Mouse (Mus musculus) large intestine, adult 2 months (tissue): Measurements from ENCODE around the gene Sh2d3c. TPM values are rescaled to one million over a fixed set of nuclear protein-coding genes. Genes with fewer than 3 reads are reported as not detected.

Experiments
- DNase-seq: peaks from one replicate; pipeline ENCODE4 v3.0.0-alpha.2; 2012; ENCODE audit warnings: low read depth, low spot score
- WGBS: fragments of 180-500 bp; shearing (Covaris S2); methylation state at CpG from one replicate; pipeline ENCODE4 v1.1.7; 2018; 5-methylcytosine and 5-hydroxymethylcytosine counted together
- polyA plus RNA-seq: library from polyadenylated mRNA; depleted of rRNA; stranded (reverse); fragments of >200 nt; gene quantifications from 2 replicates; pipeline ENCODE4 v1.2.3, GENCODE M21; 2012; rRNA removed

Sh2d3c gene
- 8.4 and 14.2 TPM in 2 replicates for polyA plus RNA-seq

DNA sequence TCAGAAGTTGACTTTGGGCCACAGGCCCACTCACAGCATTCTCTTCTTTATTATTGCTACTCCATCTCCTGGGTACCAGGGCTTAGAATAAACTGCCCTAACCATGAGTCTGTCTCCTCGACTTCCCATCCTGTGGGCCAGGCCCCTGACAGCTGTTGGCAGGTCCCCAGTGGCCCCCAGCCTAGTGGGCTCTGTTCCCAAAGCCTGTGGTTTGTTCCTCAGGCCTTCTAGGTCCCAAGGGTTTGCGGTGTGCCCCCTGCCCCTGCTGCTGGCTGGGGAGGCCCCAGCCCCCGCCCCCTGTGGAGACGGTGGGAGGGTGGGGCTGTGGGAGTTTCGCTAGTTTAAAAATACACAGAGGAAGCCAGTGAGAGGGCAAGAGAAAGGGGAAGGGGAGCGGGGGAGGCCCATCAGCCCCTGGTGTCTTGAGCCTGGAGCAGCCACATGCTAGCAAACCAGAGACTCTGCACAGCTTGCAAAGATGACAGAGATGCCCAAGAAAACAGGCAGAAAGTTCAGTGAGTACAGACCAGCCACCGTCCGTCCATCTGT lies at the start of gene Sh2d3c:
Sh2d3c (plus strand) TSS at position 375 of the 549 bp plus-strand sequence.
- no peak for DNase-seq
- 53% methylated on average over 8 of the region's 8 CpGs for WGBS

DNA sequence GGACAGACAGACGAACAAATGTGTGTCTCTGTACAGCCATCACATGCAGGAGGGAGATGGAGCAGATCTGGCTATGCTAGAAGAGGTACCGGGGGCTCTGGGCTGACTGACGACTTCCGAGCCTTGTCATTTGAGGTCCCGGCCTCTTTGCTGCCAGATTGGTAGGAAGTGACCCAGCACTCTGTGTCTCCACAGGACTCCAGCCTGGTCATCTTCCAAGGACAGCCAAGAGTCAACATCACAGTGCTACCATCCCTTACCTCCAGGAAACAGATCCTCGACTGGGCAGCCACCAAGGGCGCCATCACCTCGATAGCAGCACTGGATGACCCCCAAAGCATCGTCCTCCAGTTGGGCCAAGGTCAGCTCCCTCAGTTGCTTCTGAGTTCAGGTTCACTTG lies 49.7 kb upstream of the Sh2d3c start:
- no peak for DNase-seq
- 89% methylated on average over 9 of the region's 9 CpGs for WGBS

DNA sequence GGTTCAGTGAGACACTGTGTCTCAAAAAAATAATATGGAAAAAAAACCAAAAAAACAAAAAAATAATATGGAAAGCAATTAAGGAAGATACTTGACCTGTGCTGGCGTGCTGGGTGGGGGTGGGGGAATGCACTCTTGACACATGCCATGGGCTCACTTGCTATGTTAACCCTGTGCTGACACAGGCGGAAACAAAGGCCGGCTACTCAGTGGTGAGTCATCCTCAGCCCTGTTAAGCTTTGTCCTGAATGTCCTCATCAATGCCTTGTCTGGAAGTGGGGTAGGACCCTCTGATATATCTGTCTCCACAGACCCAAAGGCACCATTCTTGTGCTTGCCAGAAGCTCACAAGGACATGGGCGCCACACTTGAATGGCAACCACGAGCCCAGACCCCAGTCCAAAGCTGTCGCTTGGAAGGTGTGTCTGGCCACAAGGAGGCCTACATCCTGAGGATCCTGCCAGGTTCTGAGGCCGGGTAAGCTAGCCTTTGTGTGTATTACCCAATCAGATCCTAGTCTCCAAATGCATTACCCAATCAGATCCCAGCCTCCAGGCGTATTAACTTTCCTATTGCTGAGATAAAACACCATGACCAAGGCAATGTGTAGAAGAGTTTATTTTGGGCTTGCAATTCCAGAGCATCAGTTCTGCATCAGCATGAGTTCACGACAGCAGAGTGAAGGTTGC lies 48.8 kb upstream of the Sh2d3c start:
- WGBS, result 84% methylated on average over 9 of the region's 9 CpGs

DNA sequence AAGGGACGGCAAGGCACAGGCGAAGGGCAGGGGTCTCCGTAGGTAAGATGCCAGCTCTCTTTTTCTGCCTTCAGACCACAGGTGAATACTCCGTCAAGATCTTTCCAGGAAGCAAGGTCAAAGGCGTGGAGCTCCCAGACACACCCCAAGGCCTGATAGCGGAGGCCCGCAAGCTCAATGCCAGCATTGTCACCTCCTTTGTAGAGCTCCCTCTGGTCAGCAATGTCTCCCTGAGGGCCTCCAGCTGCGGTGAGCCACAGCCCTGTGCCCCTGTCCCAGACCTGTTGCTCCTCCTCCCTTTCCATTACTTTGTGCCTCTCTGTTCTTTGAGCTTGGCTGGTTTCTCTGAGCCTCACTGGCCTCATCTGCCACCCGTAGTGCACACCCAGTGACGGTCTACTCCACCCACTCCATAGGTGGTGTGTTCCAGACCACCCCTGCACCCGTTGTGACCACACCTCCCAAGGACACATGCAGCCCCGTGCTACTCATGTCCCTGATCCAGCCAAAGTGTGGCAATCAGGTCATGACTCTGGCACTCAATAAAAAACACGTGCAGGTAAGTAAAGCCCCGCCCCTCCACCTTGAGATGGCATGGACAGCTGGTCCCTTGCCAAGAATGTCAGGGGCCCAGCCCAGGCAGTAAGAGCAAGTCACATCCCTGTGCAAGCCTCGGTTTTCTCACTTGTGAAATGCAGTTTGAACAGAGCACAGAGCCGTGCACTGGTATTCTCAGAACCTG lies 47.5 kb upstream of the Sh2d3c start:
- peak; percentile 77 for DNase-seq
- 36% methylated on average over 16 of the region's 16 CpGs for WGBS

More for the DNA sequence above, 48.8 kb upstream of the Sh2d3c start:
- DNase-seq, result no peak

DNA sequence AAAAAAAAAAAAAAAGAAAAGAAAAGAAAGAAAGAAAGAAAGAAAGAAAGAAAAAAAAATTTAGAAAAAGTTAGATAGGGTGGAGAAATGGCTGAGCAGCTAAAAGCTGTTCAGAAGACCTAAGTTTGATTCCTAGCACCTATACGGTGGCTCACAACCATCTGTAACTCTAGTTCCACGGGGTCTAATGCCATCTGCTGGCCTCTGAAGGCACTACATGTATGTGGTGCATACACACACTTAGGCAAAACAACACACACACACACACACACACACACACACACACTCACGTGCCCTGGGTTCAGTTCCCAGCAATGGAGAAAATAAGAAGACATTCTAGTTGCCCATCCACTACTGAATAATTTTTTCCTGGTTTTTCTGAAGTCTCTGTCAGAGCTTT lies 44.0 kb upstream of the Sh2d3c start:
- DNase-seq, result no peak

DNA sequence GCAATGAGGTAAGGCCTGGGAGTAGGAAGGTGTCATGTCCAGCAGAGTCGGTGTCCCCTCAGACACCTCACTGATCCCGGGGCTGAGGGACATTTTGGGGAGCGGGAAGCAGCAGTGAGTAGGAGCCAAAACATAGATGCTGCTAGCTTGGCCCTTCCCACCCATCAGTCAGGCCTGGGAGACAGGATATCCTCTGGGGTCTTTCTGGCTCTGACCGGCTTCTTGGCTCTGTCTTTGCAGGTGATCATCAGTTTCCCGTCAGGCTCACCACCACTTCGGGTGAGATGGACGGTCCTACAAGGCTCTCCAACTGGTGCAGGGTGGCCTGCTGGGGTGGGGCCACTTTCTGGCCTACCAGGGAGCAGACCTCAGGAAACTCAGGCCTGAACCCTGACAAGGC lies 43.2 kb upstream of the Sh2d3c start:
- WGBS, result 88% methylated on average over 7 of the region's 7 CpGs

More for the DNA sequence above, 44.0 kb upstream of the Sh2d3c start:
- 96% methylated on average over 3 of the region's 3 CpGs for WGBS

DNA sequence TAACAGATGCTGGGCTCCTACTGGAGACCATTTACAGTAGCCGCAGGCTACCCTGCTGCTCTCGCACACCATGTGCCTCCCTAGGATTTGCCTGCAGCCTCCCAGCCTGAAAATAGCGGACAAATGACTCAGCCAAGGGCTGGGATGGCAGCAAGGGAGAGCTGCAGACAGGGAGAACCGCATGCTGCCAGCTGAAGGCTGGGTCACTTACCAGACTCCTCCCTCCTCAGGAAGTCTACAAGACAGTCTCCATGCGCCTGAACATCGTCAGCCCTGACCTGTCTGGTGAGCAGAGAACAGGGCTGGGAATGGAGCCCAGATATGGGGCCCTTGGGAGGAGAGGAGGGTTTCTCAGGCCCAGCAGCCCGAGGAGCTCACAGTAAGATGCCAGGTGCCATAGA lies 40.8 kb upstream of the Sh2d3c start:
- WGBS, result 38% methylated on average over 7 of the region's 7 CpGs
- no peak for DNase-seq

More for the DNA sequence above, 43.2 kb upstream of the Sh2d3c start:
- no peak for DNase-seq

DNA sequence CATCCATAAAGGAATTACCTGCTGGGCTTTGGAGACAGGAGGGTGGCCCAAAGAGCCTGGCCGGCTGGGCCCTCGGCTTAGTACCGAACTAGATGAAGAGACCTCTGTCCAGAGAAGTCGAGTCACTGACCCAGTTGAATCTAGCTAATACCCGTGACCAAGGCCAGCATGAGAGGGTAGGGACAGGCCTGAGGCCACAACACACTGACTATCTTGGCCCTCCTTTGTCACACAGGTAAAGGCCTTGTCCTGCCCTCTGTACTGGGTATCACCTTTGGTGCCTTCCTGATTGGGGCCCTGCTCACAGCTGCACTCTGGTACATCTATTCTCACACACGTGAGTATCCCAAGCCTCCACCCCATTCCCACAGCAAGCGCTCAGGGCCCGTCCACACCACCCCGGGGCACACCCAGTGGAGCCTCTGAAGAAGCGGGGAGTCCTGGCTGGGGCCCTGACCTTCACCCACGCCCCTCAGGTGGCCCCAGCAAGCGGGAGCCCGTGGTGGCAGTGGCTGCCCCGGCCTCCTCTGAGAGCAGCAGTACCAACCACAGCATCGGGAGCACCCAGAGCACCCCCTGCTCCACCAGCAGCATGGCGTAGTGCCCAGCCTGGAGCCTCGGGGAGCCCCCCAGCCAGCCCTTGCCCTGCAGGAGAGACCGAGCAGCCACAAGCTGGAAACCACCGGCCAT lies 39.7 kb upstream of the Sh2d3c start:
- 75% methylated on average over 19 of the region's 19 CpGs for WGBS
- DNase-seq, result no peak

DNA sequence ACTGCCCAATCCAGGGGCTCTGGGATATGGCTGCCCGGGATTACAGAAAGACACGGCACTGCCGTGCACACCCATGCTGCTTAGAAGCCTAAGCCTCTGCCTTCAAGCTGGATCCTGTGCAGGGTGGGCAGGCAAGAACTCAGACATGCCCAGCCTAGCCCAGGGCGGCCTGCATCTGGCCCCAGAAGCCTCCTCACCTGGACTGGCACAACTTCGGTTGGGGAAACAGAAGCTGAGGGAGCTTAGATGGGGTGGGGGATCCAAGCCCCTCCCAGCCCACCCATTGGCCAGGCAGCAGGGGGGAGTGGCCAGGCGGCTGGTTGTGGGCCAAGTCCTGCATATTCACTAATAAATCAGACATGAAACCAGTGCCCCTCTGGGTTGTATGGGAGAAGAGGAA lies 39.1 kb upstream of the Sh2d3c start:
- no peak for DNase-seq
- WGBS, result 71% methylated on average over 6 of the region's 6 CpGs

DNA sequence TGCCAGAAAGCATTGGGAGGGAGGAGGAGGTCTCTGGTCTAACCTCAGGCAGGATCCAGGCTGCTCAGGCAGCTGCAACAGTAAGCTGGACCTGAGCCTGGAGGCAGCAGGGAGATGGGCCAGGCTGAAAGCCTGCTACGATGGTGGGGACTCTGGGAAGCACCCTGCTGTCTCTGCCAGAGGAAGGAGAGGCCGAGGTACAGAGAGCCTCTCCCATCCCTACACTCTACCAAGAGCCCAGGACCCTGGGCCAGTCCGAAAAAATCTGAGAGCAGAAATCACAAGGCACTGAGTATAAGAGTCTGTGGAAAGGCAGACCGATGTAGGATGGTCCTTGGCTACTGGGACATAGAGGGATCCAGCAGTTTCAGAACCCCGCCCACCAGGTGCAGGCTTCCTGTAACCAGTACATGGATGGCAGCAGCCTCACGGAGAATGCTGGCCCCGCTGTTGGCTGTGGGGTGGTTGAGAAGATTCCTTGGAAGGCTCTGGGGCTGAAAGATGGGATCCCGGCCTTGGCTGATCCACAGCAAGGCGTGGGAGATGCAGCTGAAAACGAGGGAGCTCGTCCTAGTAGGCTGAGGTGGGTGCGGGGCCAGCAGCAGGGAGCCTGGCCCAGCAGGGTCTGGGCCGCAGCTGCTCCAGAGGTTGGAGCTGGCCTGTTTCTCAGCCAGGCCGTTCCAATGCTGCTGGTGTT lies 38.0 kb upstream of the Sh2d3c start:
- WGBS, result 74% methylated on average over 14 of the region's 14 CpGs

DNA sequence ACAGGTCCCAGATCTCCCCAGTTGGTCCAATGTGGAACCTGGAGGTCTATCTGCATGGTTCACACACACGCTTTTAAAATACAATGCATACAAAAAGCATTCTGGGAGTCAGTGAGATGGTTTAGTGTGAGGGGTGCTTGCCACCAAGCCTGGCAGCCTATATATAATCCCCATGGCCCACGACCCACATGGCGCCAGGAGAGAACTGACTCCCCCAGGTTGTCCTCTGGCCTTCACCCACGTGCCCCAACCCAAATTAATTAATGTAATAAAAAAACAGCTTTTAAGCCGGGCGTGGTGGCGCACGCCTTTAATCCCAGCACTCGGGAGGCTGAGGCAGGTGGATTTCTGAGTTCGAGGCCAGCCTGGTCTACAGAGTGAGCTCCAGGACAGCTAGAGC lies 37.2 kb upstream of the Sh2d3c start:
- no peak for DNase-seq
- WGBS, result 88% methylated on average over 10 of the region's 10 CpGs

More for the DNA sequence above, 38.0 kb upstream of the Sh2d3c start:
- DNase-seq, result no peak

DNA sequence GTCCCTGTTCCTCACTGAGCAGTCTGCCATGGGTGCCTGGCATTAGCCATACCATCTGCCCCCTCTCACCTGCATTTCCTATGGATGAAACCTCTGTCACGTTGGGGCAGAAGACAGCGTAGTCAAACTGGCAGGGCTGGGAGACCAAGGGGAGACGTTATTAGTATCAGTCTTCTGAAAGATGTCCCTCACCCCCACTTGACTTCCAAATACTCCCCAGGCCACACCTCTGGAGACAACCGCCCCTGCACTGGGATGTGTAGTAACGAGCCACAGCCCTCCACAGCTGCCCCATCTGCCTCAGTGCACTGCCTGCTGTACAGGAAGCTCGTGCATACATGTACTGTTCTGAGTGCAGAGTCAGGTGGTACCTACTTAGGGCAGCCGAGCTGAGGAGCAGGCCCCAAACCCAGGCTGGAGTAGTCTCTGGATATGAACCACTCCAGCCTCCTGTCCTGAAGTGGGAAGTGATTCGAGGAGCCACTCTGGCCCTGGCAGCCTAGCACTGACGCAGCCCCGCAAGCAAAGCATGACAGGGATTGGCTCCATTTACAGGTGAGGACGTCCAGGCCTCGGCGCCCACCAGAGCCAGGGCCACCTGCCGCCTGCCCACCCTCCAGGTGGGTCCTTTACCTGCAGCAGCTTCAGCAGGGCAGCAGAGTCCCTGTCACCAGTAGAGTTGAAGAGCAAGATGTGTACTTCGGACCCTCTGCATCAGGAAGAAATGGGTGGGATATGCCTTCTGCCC lies 36.0 kb upstream of the Sh2d3c start:
- no peak for DNase-seq
- WGBS, result 91% methylated on average over 15 of the region's 15 CpGs

DNA sequence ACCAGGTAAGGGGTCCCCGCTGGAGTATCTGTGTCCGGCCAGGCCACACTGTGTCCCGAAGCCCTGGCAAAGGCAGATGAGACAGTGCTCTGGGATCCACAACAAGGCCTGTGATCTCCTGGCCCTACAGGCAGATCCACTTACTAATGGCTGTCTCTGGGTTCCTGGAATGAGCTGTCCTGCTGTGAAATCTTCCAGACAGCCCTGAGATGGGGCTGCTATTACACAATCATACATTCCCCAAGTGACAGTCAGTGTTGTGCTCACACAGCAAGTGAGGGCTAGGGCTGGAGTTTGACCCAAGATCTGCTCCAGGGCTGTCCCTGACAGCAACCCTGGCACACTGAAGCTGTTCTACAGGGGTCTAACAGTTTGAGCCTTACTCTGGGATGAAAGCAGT lies 35.0 kb upstream of the Sh2d3c start:
- DNase-seq, result no peak
- 85% methylated on average over 3 of the region's 3 CpGs for WGBS

DNA sequence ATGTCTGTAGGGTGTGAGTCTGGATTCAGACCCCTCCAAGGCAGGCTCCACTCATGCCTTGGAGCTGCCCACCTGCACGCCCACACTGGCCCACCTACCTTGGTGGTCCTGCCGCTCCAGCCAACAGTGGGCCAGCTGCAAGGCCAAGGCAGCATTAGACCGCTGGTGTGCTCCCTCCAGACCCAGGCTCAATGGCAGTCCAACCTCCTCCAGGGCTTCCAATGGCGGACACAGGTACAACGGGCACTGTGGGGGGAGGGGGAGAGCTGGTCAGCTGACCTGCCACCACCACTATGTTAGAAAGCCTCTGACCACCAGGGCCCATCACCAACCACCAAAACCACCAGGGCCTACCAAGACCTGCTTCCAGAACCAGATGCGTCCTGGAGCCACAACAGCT lies 34.2 kb upstream of the Sh2d3c start:
- DNase-seq, result no peak
- 94% methylated on average over 6 of the region's 6 CpGs for WGBS

DNA sequence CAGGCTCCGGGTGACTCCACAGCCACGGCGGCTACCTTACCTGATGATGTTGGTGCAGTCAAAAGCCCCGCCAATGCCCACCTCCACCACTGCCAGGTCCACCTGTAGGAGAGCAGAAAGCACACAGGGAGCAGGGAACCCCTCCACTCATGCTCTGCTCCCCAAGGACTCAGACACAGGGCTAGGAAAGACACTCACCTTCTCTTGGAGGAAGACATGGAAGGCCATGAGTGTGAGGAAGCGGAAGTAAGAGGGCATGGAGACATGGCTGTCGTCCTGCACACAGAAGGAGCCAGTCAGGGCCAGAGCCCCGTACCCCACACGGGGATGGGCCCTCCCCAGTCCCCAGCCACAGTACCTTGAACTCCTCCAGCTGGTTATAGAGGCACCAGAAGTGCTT lies 33.3 kb upstream of the Sh2d3c start:
- 98% methylated on average over 8 of the region's 8 CpGs for WGBS
- DNase-seq, result no peak

DNA sequence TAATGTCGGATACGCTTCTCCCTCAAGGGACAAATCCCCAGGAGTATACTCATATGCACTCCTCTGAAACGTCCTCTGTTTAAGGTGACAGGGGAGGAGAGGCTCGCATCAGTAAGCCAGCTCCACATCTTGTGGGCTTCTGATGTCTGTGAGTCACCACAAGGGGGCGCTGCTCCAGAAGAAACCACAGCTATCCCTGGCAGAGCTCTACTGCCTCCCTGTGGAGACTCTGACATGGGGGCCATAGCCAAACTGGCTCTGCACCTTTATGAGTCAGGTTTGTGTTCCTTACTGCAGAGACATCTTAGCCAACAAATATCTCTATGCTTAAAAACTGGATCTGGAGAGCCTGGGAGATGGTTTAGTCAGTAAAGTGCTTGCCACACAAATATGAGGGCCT lies 31.4 kb upstream of the Sh2d3c start:
- DNase-seq, result peak; percentile 80
- 27% methylated on average over 5 of the region's 5 CpGs for WGBS

DNA sequence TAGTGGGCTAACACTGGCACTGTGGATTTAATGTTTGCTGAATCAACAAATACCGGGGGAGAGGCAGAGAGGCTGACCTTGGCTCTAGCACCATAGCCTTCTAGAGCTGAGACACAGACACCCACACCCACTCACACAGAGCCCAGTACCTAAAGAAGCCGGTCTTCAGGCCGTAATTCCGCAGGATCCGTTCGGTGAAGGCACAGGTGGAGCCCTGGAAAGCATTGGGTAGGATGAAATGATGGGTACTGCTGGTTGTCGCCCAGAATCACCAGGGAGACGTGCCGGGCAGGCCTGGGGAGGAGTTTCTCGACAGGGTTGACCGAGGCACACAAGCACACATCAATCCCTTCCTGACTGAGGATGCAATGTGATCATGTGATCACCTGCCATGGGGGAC lies 29.8 kb upstream of the Sh2d3c start:
- no peak for DNase-seq
- 63% methylated on average over 11 of the region's 11 CpGs for WGBS

DNA sequence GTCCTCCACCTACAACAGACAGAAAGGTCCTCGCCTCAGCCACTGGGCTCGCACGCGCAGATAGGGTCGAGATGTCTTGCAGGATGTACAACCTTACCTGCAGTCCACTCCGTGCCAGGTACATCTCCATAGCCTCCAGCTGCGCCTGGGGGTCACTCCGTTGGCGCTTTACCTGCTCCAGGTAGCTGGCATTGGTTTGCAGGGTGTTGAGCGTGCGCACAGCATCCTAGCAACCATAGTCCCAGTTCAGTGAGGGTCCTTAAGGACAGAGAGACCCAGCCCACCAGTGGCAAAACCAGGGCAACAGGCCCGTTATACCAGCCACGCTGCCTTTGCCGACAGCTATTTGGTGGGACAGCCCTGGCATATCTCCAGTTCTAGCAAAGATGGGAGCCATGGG lies 28.4 kb upstream of the Sh2d3c start:
- 79% methylated on average over 14 of the region's 14 CpGs for WGBS
- DNase-seq, result no peak

DNA sequence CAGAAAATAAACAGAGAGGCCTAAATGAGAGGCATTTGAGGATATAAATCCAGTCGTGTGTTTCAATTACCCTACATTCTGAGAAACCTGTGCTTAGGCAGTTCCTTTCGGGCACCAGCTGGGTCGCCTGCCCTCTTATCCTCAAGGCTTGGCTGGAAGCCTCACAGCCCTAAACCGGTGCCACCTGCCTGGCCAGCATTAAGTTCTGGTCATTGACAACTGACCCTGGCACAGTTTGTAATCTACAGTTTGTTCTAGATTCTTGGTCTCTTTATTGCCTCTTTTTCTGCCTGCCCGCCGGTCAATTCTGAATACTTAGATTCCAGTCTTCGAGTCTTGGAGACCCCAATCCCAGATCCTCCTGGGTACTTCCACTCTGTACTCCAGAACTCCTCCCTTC lies 27.6 kb upstream of the Sh2d3c start:
- no peak for DNase-seq
- WGBS, result 5% methylated on average over 7 of the region's 7 CpGs
